Comparison of ENCODE assay signal across 8 mouse cellular contexts in genomic region chr1:178530301-178531078, GRCm38 (mm10). TPM values are rescaled to one million over a fixed set of nuclear protein-coding genes. Genes with fewer than 3 reads are reported as not detected.
DNase-seq lines count a peak whose midpoint lies in the region; ATAC-seq and TF ChIP-seq lines count a peak whose summit lies in the region.

No protein-coding gene starts in this region.

- H3K4me3 ChIP-seq in left cerebral cortex, adult 2 months: peak overlapping the region; percentile 58

- intact Hi-C loops in gastrocnemius, postnatal 14 days (cut with DNase I; ENCODE audit: low total_unique reads): no loop called here
- intact Hi-C loops in left cerebral cortex, adult 2 months (cut with DNase I): loop anchor here (1.0 kb wide), 1 partner anchor 947 kb away; no protein-coding TSS in a partner anchor

- ATAC-seq in common myeloid progenitor, adult 5-6 weeks (replicated peaks; ENCODE audit: low read depth, poor library complexity, severe bottlenecking): peak; percentile 75

- H3K27ac ChIP-seq in left cerebral cortex, adult 2 months: peak overlapping the region; percentile 38; the same call in 1 of the 2 replicates

- TF ChIP-seq CTCF in left cerebral cortex, adult 2 months (IDR thresholded peaks at IDR 0.05): peak; percentile 87

- DNase-seq in WW6 (ENCODE audit: low read depth, low spot score): peak; percentile 69
- peak; percentile 78 for DNase-seq in gastrocnemius, postnatal 14 days
- peak; percentile 59 for DNase-seq in induced T-regulatory cell, adult 2 months (ENCODE audit: low read depth)
- DNase-seq in left cerebral cortex, adult 2 months (ENCODE audit: extremely low spot score in 1 of 2, low spot score in 2 of 2): peak; percentile 85 to 88
- DNase-seq in lung, postnatal 4 days: peak; percentile 81 to 85
- DNase-seq in right cerebral cortex, adult 2 months (ENCODE audit: low spot score in 2 of 2): peak; percentile 85 to 86
- DNase-seq in urinary bladder, postnatal 14 days (ENCODE audit: low spot score): peak; percentile 84

RNA-seq across cellular contexts. Expression of gene Kif26b, which starts 1.6 kb away (rescaled TPM):
- total RNA-seq in common myeloid progenitor, adult 5-6 weeks (2017): 0.69 and 1.3 TPM in 2 replicates
- 1 to 10 TPM; 1.1 to 1.2 TPM for total RNA-seq in gastrocnemius, postnatal 14 days (2021)
- 10 to 100 TPM in 1 of 2 experiments, 1 to 10 TPM in 1; 8.3 to 10.5 TPM for total RNA-seq in left cerebral cortex, adult 2 months (2021)

Comparison
In these comparisons a context has a peak if more than half of its experiments do, and no peak if none do; other contexts are left out.
1. Peak in every context shown above with its lines: DNase-seq, ATAC-seq, H3K4me3 ChIP-seq and H3K27ac ChIP-seq.